Mouse (Mus musculus) lung, embryonic 14.5 days (tissue): ENCODE measurements at regions not wholly inside any gene's neighbourhood (a gene's known extent, or its start where the extent isn't known, plus 50 kb on each side); places are given as distances from the start of the nearest gene placed in this dataset.
A peak's percentile ranks its signal among the peaks of the same experiment; 100 is the strongest.

ENCODE experiments used
- ATAC-seq: fragments of 200-750 bp; cut with Nextera tagmentation; 2 replicates; pipeline ENCODE4 v1.8.0; 2017; ENCODE audit warnings: mild to moderate bottlenecking, moderate TSS enrichment, moderate library complexity; ENCODE audit not compliant: insufficient read depth
- DNase-seq: peaks from one replicate; pipeline ENCODE4 v3.0.0-alpha.2; 2015
- H3K27ac ChIP-seq: fragments of 300-500 bp; sonication (generic); 2 replicates; pipeline ENCODE4 v1.5.1; 2014; ENCODE audit warnings: low read depth, mild to moderate bottlenecking, moderate library complexity
- H3K27me3 ChIP-seq: fragments of 300-500 bp; sonication (generic); 2 replicates; pipeline ENCODE4 v1.6.1; 2014; ENCODE audit warnings: low read length, control low read depth; ENCODE audit not compliant: insufficient read depth
- H3K36me3 ChIP-seq: fragments of 300-500 bp; sonication (generic); 2 replicates; pipeline ENCODE4 v1.6.1; 2014; ENCODE audit warnings: control low read depth; ENCODE audit not compliant: insufficient read depth
- H3K4me1 ChIP-seq: fragments of 300-500 bp; sonication (generic); 2 replicates; pipeline ENCODE4 v1.6.1; 2014; ENCODE audit warnings: antibody characterized with exemption, control low read depth; ENCODE audit not compliant: insufficient read depth
- H3K4me2 ChIP-seq: fragments of 300-500 bp; sonication (generic); 2 replicates; pipeline ENCODE4 v1.6.1; 2014; ENCODE audit warnings: mild to moderate bottlenecking
- H3K4me3 ChIP-seq: fragments of 300-500 bp; sonication (generic); 2 replicates; pipeline ENCODE4 v1.5.1; 2014; ENCODE audit warnings: low read depth, low read length
- H3K9ac ChIP-seq: fragments of 300-500 bp; sonication (generic); 2 replicates; pipeline ENCODE4 v1.6.1; 2014
- H3K9me3 ChIP-seq: fragments of 300-500 bp; sonication (generic); 2 replicates; pipeline ENCODE4 v1.6.1; 2016; ENCODE audit warnings: low read depth, low read length, control low read depth
- CTCF ChIP-seq: IDR thresholded peaks from 2 replicates; pipeline ENCODE4 v1.5.1; 2016; ENCODE audit warnings: antibody characterized with exemption, low read depth
- WGBS: fragments of 180-500 bp; shearing (Covaris S2); extraction: QIAGEN DNeasy Blood & Tissue Kit; methylation state at CpG from one replicate; pipeline ENCODE4 v1.1.7; 2014; 5-methylcytosine and 5-hydroxymethylcytosine counted together

- H3K9me3 ChIP-seq, result no peaks in the 10 kb centered on the region
- TF ChIP-seq CTCF, result no peak
- H3K27ac ChIP-seq, result no peak overlapping the region
- no peaks in the 10 kb centered on the region for H3K36me3 ChIP-seq
- peak; percentile 26 for DNase-seq
- WGBS, result 65% methylated on average over 1 of the region's 1 CpGs
- no peak overlapping the region for H3K4me2 ChIP-seq
- H3K27me3 ChIP-seq, result no peaks in the 10 kb centered on the region
- no peak overlapping the region for H3K4me3 ChIP-seq
- peaks cover 11% of the 10 kb centered on the region for H3K4me1 ChIP-seq
- no peak overlapping the region for H3K9ac ChIP-seq
- ATAC-seq, result no peak
These were observed 268.7 kb upstream of the Xrcc4 start for GRCm38 (mm10) chr13:90358149-90358548.

DNA sequence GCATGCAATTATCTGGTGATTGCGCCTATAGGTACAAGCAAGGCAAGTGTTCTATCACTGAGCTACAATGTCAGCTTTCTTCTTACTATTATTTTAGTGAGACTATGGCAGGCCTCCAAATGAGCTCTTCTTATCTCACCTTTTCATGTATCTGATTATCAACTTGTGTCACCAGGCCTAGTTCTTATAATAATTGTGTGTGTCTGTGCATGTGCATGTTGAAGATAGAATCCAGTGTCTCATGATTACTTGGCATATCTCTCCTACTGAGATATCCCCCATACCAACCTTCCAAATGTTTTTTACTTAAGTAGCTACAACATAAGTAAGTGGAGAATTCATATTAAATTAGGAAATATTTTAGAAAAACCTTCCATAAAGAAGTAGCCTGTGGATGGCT is 266.2 kb upstream of the Xrcc4 start:
- Histone ChIP-seq H3K9me3 (no peaks in the 10 kb centered on the region), H3K4me2 (no peak overlapping the region), H3K27ac (no peak overlapping the region), H3K36me3 (no peaks in the 10 kb centered on the region), H3K27me3 (no peaks in the 10 kb centered on the region), H3K4me3 (no peak overlapping the region), H3K9ac (no peak overlapping the region), H3K4me1 (peaks cover 11% of the 10 kb centered on the region)
- DNase-seq (no peak), ATAC-seq (no peak)
- no peak for TF ChIP-seq CTCF
- WGBS, result 98% methylated on average over 1 of the region's 1 CpGs

DNA sequence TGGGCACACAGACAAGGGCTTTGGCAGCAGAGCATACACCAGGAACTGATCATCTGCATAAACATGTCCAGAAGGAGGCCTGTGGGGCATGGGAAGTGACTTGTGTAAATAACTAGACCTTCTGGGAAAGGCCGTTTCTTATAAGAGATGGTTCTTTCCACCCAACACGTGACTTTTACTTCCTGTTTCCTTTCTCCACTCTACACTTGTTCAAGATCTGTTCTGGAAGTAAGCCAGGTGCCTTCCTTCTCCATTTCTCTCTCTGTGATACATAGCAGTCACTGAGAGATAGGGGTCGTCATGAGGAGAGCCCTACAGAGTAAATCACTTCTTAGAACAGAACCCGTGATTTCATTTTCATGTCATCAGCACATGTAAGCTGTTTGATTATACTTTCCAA is 253.4 kb upstream of the Xrcc4 start:
- no peak overlapping the region for H3K4me2 ChIP-seq
- 33% methylated on average over 4 of the region's 4 CpGs for WGBS
- no peak overlapping the region for H3K9ac ChIP-seq
- TF ChIP-seq CTCF, result no peak
- H3K9me3 ChIP-seq, result no peaks in the 10 kb centered on the region
- peak; percentile 8 for DNase-seq
- no peaks in the 10 kb centered on the region for H3K4me1 ChIP-seq
- no peaks in the 10 kb centered on the region for H3K27me3 ChIP-seq
- H3K27ac ChIP-seq, result no peak overlapping the region
- no peak overlapping the region for H3K4me3 ChIP-seq
- no peaks in the 10 kb centered on the region for H3K36me3 ChIP-seq
- no peak for ATAC-seq

- H3K36me3 ChIP-seq, result no peaks in the 10 kb centered on the region
- no peak for TF ChIP-seq CTCF
- WGBS, result 38% methylated on average over 8 of the region's 8 CpGs
- no peaks in the 10 kb centered on the region for H3K27me3 ChIP-seq
- no peak overlapping the region for H3K27ac ChIP-seq
- ATAC-seq (peak; percentile 54; the same call in 1 of the 2 replicates), DNase-seq (peak; percentile 17)
- no peaks in the 10 kb centered on the region for H3K9me3 ChIP-seq
- no peaks in the 10 kb centered on the region for H3K4me1 ChIP-seq
- no peak overlapping the region for H3K9ac ChIP-seq
- no peak overlapping the region for H3K4me3 ChIP-seq
- no peak overlapping the region for H3K4me2 ChIP-seq
These were observed 252.3 kb upstream of the Xrcc4 start for GRCm38 (mm10) chr13:90341597-90342212.

DNA sequence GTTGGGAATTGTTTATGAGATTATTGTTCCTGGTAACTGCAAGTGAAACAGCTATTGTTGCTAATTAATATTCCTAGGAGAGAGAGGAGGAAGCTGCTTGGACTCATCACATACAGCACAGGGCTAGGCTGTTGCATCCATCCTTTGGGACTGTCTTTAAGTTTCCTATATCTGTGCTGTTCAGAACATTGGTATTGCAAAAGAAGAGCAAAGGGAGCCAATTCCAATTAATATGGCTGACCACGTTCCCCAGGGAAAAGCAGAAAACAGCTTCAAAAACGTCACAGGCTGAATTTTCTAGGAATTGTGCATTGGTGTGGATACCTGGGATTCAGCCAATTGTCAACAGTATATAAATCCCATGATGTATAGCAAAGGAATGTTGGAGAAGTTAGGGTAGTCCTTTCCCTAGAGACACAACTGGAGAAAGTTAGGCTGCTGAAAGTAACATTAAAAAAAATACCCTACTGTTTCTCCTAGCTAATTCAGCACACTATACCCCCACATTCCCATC is 251.3 kb upstream of the Xrcc4 start:
- H3K4me3 ChIP-seq, result no peak overlapping the region
- H3K4me1 ChIP-seq, result no peaks in the 10 kb centered on the region
- TF ChIP-seq CTCF, result no peak
- DNase-seq, result peak; percentile 12
- no peak overlapping the region for H3K4me2 ChIP-seq
- no peaks in the 10 kb centered on the region for H3K36me3 ChIP-seq
- no peak overlapping the region for H3K27ac ChIP-seq
- no peak overlapping the region for H3K9ac ChIP-seq
- no peak for ATAC-seq
- H3K9me3 ChIP-seq, result no peaks in the 10 kb centered on the region
- WGBS, result 51% methylated on average over 2 of the region's 2 CpGs
- no peaks in the 10 kb centered on the region for H3K27me3 ChIP-seq

GRCm38 (mm10) chr13:90337591-90337990 is 248.2 kb upstream of the Xrcc4 start:
- Histone ChIP-seq H3K9me3 (no peaks in the 10 kb centered on the region), H3K4me2 (no peak overlapping the region), H3K36me3 (no peaks in the 10 kb centered on the region), H3K27me3 (no peaks in the 10 kb centered on the region), H3K4me1 (no peaks in the 10 kb centered on the region), H3K9ac (no peak overlapping the region), H3K4me3 (no peak overlapping the region), H3K27ac (no peak overlapping the region)
- no peak for TF ChIP-seq CTCF
- WGBS, result 82% methylated on average over 1 of the region's 1 CpGs
- DNase-seq (no peak), ATAC-seq (no peak)

GRCm38 (mm10) chr13:90335741-90336037 is 246.3 kb upstream of the Xrcc4 start:
- no peak for ATAC-seq
- no peak for DNase-seq
- 54% methylated on average over 3 of the region's 3 CpGs for whole genome bisulfite sequencing

More at GRCm38 (mm10) chr13:90335741-90336037, 246.3 kb upstream of the Xrcc4 start:
- Histone ChIP-seq H3K4me3 (no peak overlapping the region), H3K27me3 (no peaks in the 10 kb centered on the region), H3K4me1 (no peaks in the 10 kb centered on the region), H3K27ac (no peak overlapping the region), H3K4me2 (no peak overlapping the region), H3K36me3 (no peaks in the 10 kb centered on the region), H3K9ac (no peak overlapping the region), H3K9me3 (no peaks in the 10 kb centered on the region)
- no peak for TF ChIP-seq CTCF
